Mouse (Mus musculus) liver, adult 2 months (tissue): Measurements from ENCODE around the gene Kcng4.

Experiments
- CTCF ChIP-seq: fragments of 200-500 bp; IDR thresholded peaks from 2 replicates; pipeline ENCODE4 v1.5.1; 2011; ENCODE audit warnings: low read depth, low read length, control low read depth
- POLR2A ChIP-seq: fragments of 200-500 bp; IDR thresholded peaks from 2 replicates; pipeline ENCODE4 v1.6.1; 2011; ENCODE audit warnings: low read length, control low read depth; ENCODE audit not compliant: insufficient read depth; ENCODE audit errors: extremely low read depth

DNA sequence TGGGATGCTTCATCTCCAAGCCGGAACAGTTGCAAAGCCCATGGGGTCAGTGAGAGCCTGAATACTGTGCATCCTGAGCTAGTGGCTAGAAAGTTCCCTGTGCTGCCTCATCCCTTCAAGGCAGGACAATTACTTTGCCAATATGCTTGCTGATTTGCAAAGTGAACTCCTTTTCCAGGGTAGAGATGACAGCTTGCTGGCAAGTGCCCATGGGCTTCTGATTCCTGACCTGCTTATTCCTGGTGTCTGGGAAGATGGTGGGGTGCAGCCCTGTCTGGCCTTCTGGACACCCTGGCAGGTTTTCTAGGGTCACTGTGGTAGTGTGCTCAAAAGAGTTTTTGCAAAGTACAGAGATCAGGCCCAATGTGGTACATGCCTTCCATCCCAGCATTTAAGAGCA lies 7.5 kb upstream of the Kcng4 start:
- no peak for TF ChIP-seq CTCF
- no peak for TF ChIP-seq POLR2A
